Mouse (Mus musculus): ENCODE results near the gene Tdp1.

DNA sequence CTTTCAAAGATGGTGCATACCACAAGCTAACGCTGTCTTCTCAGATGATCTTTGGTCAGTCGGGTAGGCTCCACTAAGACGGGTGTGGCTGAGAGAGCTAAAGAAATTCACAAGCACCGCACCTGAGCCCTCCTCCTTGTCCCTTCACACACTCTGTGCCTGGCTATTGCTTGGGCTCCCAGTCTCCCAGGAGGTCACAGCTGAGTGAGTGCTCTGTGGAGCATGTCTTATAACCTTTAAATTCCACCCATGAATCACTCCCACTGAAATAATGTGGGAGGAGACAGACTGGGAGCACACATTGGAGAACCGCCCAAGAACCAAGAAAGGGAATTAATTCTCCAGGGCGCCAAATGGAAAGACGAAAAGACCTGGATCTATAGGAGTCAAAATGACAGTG is 56.4 kb downstream of the Tdp1 start:
- TF ChIP-seq CTCF (conservative IDR thresholded peaks at IDR 0.05; ENCODE audit: low read length), result no peak
- no peak for TF ChIP-seq NANOG (IDR thresholded peaks at IDR 0.05; ENCODE audit: borderline replicate concordance, low read length)

All from E14TG2a.4 (cell line).